Mouse (Mus musculus) cerebellum, adult 9-10 months (tissue): ENCODE measurements around the gene Syne1.
A peak's percentile ranks its signal among the peaks of the same experiment; 100 is the strongest.

Experiments used
- DNase-seq: peaks from one replicate; pipeline ENCODE4 v3.0.0; 2022

Syne1 gene

GRCm38 (mm10) chr10:5415730-5416129 is 135.6 kb downstream of the Syne1 start:
- DNase-seq, result peak; percentile 47

- DNase-seq, result no peak
Observed at GRCm38 (mm10) chr10:5384131-5384776, 167.0 kb downstream of the Syne1 start.

DNA sequence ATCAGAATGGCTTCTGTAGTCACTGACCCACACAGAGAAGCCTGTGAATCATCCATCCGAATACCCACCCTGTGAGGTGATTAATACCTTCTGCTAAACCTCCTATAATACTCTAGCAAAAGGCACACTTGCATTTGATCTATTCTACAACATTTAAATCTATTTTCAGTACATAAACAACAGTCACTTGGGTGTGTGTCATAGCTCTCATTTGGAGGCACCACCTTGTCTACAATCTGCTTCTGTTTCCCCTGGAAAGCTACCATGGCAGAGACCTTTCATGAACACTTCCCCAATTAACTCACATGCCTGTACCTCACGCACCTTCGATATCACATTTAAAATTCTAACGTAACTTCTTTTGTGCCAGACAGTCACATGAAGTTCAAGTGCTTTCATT is 169.7 kb downstream of the Syne1 start:
- no peak for DNase-seq

GRCm38 (mm10) chr10:5378969-5379368 is 172.3 kb downstream of the Syne1 start:
- DNase-seq, result peak; percentile 47

DNA sequence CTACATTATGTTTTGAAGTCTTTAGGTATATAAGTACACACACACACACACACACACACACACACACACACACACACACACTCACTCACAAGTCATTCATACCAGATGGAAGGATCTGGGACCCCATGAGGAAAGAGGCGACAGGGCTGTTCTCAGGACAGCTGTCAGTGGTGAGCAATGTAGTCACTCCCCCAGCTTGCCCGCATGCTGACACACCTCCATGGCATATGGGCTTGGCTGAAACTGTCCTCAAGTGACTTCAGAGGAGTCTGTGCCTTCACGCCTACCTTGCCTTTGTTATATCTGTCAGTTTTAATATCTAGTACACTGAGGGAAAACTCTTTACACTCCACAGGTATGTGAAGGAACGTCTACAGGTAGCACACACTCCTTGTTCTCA is 181.7 kb downstream of the Syne1 start:
- DNase-seq, result peak; percentile 66

GRCm38 (mm10) chr10:5368266-5368665 is 183.0 kb downstream of the Syne1 start:
- no peak for DNase-seq

GRCm38 (mm10) chr10:5367465-5368011 is 183.7 kb downstream of the Syne1 start:
- DNase-seq, result no peak

- DNase-seq, result peak; percentile 78
Observed at GRCm38 (mm10) chr10:5360560-5360959, 190.7 kb downstream of the Syne1 start.

DNA sequence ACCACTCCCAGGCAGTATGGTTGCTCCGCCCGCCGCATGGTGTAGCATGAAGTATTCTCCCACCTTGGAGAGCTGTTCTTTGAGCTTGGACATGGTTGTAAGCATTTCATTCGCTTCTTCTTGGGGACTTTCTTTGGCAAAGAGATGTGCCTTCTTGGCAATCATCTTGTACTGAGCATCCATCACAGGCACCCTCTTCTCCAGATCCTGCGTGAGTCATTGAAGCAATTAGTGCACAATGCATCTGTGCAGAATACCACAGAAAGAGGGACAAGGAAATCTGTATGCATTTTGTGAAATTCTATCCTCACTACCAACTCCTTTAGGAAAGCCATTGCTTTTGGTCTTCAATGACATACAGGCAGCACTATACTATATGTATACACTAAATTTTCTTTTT is 194.7 kb downstream of the Syne1 start:
- DNase-seq, result no peak

DNA sequence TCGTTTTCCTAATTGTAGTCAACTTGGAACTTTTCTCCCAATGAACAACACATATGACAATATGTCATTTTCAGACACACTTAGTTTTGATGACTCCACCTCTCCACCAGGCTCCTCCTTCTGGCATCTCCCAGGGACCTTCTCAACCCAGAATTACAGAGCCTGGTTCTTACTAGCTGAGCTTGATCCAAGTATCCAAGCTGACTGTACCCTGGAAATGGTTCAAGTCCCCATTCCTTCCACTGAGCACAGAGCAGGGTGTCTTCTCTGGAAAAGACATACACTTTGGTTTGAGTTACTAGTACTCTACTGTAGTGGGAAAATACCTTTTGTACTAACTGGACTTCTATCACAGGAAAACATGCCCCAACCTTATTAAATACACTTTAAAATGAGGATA is 197.9 kb downstream of the Syne1 start:
- peak; percentile 54 for DNase-seq

DNA sequence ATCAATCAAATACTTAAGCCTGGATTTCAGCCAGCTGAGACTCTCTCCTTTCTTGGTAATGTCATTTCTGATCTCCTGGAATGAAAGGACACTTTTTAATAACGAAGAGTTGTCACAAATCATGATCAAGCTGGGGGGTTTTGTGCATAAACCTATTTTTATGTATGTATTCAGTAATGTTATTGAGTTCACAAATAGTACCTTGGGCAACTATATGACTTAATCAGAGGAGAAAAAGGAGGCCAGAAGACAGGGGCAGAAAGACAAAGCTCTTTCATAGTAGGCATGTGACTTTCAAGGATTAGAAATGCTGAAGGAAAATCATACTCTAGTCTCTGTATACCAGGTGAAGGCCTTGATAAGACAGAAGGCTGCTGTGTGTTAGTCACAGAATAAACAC is 204.4 kb downstream of the Syne1 start:
- DNase-seq, result no peak

GRCm38 (mm10) chr10:5343211-5343610 is 208.1 kb downstream of the Syne1 start:
- DNase-seq, result peak; percentile 52

- no peak for DNase-seq
Observed at GRCm38 (mm10) chr10:5336394-5336793, 214.9 kb downstream of the Syne1 start.

- no peak for DNase-seq
Observed at GRCm38 (mm10) chr10:5332801-5333200, 218.5 kb downstream of the Syne1 start.

DNA sequence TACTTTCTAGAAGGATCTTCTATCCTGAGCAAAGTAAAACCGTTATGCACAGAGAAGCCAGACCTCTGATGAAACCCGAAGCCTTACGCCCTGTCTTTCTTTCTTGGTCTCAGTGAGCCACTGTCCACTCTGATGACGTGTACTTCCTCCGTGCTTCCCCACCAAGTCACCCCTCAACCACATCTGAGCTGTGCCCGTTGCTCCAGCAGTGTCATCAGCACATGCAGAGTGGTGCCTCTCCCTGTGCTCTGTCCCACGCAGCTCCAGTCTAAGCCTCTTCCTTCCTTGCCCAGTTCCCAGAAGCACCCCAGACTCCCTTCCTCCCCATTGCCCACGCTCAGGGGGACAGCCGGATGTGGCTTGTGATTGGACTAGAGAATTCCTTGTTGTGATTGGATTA is 224.6 kb downstream of the Syne1 start:
- no peak for DNase-seq

DNA sequence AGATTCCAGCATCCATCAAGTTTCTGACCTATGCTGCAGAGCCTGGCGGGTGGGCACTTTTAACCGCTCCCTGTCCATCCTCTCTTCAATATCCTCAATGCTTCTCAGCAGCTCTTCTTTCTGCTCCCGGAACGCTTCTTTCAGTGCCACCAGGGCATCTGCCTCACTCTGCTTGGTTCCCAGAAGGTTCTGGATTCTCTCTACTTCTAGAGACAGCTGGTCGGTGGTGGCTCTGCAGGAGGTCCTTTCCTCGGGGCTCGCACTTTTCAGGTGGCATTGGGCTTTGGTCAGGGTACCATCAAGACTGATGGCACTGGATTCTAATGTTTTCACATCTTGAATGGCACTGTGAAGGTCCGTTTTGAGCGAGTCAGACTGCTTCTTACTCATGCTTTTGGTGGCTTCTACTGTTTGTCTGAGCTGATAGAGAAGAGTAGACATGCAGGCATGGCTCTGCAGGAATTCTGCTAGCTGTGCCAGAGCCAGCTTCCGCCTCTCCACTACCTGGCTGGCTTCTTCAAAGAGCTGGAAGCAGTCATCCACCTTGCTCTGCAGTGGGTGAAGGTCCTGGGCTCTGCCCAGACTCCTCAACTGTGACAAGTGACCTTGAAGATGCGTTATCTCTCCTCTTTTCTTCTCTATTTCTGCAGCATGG is 227.4 kb downstream of the Syne1 start:
- peak; percentile 64 for DNase-seq

GRCm38 (mm10) chr10:5322562-5322961 is 228.7 kb downstream of the Syne1 start:
- peak; percentile 71 for DNase-seq

GRCm38 (mm10) chr10:5317602-5318001 is 233.7 kb downstream of the Syne1 start:
- peak; percentile 85 for DNase-seq

GRCm38 (mm10) chr10:5312437-5312836 is 238.8 kb downstream of the Syne1 start:
- DNase-seq, result no peak

DNA sequence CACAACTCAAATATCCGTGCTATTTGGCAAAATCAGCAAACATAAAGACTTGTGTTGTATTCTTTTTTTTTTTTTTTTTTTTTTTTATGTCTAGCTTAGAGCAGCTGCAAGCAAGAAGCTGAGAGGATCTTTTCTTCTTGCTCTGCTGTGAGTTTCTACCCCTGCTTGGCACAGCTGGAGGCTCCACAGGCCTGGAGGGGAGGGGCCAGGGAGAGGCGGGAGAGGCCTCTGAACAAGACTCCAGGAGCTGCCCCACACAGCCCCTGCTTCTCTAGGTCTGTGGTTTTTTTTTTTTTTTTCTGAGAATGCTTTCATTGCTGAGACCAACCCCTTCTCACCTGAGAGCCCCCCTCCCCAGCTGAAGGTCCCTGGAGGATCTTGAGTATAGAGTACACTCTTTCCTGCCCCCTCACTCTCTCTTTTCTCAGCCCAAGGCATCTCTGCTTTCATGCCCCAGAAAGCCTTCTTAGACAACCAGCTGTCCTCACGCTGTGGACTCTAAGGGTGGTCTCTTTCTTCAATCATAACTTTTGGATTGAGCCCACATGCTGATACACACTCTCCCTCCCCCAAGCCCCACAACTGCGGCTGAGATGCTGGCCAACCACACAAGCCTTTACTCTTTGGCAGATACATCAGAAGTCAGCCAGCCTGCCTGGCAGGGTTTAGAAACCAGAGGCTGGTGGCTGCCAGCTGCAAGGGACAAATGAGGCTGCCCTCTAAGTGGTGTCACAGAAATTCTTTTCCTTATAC is 241.1 kb downstream of the Syne1 start:
- DNase-seq, result no peak

DNA sequence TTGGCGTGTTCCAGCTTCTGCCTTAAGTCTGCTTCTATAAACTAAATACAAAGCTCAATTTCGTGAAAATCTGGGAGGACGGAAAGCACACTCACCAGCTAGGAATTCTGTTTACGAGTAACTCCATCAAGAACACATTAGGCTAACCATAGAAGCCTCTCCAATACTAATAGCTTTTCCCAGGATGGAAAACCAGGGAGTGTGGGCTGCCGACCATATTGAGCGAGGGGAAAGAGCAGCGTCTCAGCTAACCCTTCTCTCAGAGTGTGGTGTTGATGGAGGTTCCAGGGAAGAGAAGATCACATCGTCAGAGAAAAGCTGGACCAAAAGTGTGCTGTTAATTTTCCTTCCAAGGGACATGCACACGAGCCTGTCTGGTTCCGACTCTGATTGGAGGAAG is 241.9 kb downstream of the Syne1 start:
- no peak for DNase-seq

- DNase-seq, result no peak
Observed at GRCm38 (mm10) chr10:5305555-5305954, 245.7 kb downstream of the Syne1 start.

GRCm38 (mm10) chr10:5295291-5295891 is 255.9 kb downstream of the Syne1 start:
- no peak for DNase-seq

- DNase-seq, result no peak
Observed at GRCm38 (mm10) chr10:5289575-5289909, 261.7 kb downstream of the Syne1 start.
